Mouse (Mus musculus): ENCODE measurements around the gene Clec10a.

Clec10a gene

DNA sequence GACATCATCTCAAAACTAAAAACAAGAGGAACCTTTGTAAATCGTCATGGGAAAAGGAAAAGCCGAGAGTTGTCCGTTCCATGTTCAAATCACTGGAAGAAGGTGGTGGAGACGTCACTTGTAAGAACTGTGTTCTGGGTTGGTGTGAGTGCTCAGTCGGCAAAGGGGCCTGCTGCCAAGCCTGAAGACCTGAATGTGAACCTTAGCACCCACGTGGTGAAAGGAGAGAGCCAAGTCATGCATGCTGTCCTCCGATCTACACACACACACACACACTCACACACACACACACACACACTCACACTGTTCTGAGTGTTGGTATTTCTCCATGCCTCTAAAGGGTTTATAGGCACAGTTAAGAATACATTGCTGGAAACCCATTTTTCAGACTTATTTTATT is 15.2 kb downstream of the Clec10a start:
- Histone ChIP-seq H3K27me3 (ENCODE audit: control insufficient read depth, insufficient read depth, low read length, poor library complexity, severe bottlenecking) (no peaks in the 10 kb centered on the region), H3K36me3 (ENCODE audit: control insufficient read depth, insufficient read depth, low read length, poor library complexity, severe bottlenecking) (no peaks in the 10 kb centered on the region)

DNA sequence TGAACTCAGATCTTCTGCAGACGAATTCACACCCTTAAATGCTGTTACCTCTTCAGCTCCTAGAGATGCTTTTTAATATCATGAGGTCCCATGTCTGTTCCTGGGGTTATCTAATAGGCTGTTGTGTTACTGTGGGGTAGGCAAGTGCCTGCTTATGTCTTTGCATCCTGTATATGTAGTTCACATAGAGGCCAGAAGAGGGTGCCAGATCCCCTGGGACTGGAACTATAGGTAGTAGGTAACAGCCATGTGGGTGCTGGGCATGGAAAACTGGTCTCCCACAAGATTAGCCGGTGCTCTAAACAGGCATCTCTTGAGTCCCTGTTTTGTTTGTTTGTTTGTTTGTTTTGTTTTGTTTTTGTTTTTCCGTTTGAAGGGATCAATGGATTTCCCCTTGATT is 15.8 kb downstream of the Clec10a start:
- Histone ChIP-seq H3K36me3 (ENCODE audit: control insufficient read depth, insufficient read depth, low read length, poor library complexity, severe bottlenecking) (no peaks in the 10 kb centered on the region), H3K27me3 (ENCODE audit: control insufficient read depth, insufficient read depth, low read length, poor library complexity, severe bottlenecking) (no peaks in the 10 kb centered on the region)
- peak; percentile 68 for DNase-seq (ENCODE audit: low read depth, low spot score)

More for the DNA sequence above, 15.2 kb downstream of the Clec10a start:
- DNase-seq (ENCODE audit: low read depth, low spot score), result no peak

DNA sequence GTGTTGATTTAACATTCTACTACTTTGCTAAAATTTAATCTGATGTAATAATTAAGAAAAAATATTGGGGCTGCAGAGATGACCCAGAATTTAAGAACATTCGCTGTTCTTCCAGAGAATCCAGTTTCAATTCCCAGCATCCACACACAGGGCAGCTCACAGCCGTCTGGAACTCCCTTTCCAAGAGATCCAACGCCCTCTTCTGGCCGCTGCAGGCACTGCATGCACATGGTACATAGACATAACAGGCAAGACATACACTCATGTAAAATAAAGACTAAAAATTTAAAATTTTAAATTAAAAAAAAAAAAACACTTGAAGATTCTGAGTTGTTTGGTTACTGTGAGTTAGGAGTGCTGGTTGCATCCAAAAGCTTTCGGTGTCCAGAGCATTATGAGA is 16.3 kb downstream of the Clec10a start:
- Histone ChIP-seq H3K36me3 (ENCODE audit: control insufficient read depth, insufficient read depth, low read length, poor library complexity, severe bottlenecking) (no peaks in the 10 kb centered on the region), H3K27me3 (ENCODE audit: control insufficient read depth, insufficient read depth, low read length, poor library complexity, severe bottlenecking) (no peaks in the 10 kb centered on the region)
- peak; percentile 12 for DNase-seq (ENCODE audit: low read depth, low spot score)

DNA sequence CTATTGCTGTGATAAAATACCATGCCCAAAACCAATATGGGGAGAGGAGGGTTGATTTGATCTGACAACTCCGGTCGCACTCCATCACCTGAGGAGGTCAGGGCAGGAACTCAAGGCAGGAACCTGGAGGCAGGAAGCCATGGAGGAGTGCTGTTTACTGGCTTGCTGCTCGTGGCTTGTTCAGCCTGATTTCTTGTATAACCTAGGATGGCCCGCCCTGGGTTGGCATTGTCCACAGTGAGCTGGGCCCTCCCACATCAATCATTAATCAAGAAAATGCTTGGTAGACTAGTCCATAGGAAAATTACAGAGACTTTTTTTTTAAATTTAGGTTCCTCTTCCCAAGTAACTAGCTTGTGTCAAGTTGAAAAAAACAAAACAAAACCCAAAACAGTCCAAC is 18.5 kb downstream of the Clec10a start:
- Histone ChIP-seq H3K27me3 (ENCODE audit: control insufficient read depth, insufficient read depth, low read length, poor library complexity, severe bottlenecking) (no peaks in the 10 kb centered on the region), H3K36me3 (ENCODE audit: control insufficient read depth, insufficient read depth, low read length, poor library complexity, severe bottlenecking) (no peaks in the 10 kb centered on the region)
- no peak for DNase-seq (ENCODE audit: low read depth, low spot score)

DNA sequence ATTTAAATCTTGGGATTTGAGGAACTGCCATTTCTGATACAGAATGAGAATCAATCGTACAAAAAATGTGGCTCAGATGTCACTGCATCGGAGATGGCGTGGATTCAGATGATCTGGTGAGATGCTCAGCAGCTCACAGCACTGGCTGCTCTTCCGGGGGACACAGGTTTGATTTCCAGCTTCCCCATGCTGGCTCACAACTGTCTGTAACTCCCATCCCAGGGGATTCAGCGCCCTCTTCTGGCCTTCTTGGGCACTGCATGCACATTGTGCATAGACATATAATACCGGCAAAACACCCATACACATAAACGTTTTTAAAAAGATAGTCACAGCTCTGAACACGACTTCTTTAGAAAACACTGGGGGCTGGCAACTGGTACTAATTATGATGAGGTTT is 21.6 kb downstream of the Clec10a start:
- Histone ChIP-seq H3K27me3 (ENCODE audit: control insufficient read depth, insufficient read depth, low read length, poor library complexity, severe bottlenecking) (no peaks in the 10 kb centered on the region), H3K36me3 (ENCODE audit: control insufficient read depth, insufficient read depth, low read length, poor library complexity, severe bottlenecking) (no peaks in the 10 kb centered on the region)
- peak; percentile 13 for DNase-seq (ENCODE audit: low read depth, low spot score)

DNA sequence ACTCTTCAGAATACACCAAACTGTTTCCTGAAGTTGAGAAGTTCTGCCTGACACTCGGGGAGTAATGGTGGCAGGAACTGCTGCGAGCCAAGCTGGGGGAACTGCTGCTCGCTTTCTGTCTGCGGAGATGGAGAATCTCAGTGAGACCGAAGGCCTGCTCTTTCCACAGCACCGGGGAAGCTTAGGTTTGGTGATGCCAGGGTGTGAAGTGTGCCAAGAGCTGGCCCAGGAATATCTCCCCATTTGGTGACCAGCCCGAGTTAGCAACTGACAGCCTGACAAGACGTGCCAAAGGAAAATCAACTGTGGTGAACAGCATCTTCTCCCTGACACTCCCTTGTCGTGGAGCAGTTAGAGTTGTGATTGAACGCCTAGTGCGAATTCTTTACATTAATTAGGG is 22.3 kb downstream of the Clec10a start:
- no peak for DNase-seq (ENCODE audit: low read depth, low spot score)
- no peaks in the 10 kb centered on the region for H3K27me3 ChIP-seq (ENCODE audit: control insufficient read depth, insufficient read depth, low read length, poor library complexity, severe bottlenecking)
- H3K36me3 ChIP-seq (ENCODE audit: control insufficient read depth, insufficient read depth, low read length, poor library complexity, severe bottlenecking), result no peaks in the 10 kb centered on the region

DNA sequence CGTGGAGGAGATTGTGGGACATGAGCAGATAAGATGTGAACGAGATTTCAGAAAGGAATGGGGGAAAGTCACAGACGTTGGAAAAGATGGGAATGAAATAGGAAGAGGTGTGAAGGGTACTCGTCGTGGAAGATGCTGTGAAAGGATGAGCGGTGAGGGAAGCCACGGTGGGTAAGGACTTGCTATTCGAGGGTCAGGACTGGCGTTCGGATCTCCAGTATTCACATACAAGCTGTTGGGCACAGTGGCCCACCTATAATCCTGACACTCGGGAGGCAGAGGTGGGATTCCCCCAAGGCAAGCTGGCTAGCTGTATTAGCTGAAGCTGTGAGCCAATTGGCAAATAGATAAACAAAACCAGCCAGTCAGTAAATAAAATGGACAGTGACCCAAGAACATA is 22.8 kb downstream of the Clec10a start:
- Histone ChIP-seq H3K27me3 (ENCODE audit: control insufficient read depth, insufficient read depth, low read length, poor library complexity, severe bottlenecking) (no peaks in the 10 kb centered on the region), H3K36me3 (ENCODE audit: control insufficient read depth, insufficient read depth, low read length, poor library complexity, severe bottlenecking) (no peaks in the 10 kb centered on the region)
- DNase-seq (ENCODE audit: low read depth, low spot score), result no peak

DNA sequence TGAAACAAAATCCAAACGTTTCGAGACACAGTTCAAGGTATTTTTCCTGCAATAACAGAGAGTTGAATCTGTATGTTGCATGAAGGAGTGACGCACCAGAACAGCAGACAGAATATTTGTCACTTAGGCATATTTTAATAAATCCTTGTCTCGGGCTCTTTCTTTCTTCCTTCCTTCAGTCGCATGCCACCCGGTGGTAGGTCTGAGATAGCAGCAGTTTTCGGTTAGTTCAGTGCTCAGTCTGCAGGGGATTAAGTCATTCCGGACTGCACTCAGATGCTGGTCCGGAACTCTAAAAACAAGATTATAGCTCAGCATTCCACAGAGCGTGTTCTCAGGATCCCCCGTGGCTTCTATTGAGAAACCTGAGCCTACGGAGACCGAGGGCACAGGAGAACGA is 23.4 kb downstream of the Clec10a start:
- peak; percentile 13 for DNase-seq (ENCODE audit: low read depth, low spot score)
- H3K36me3 ChIP-seq (ENCODE audit: control insufficient read depth, insufficient read depth, low read length, poor library complexity, severe bottlenecking), result no peaks in the 10 kb centered on the region
- H3K27me3 ChIP-seq (ENCODE audit: control insufficient read depth, insufficient read depth, low read length, poor library complexity, severe bottlenecking), result no peaks in the 10 kb centered on the region

DNA sequence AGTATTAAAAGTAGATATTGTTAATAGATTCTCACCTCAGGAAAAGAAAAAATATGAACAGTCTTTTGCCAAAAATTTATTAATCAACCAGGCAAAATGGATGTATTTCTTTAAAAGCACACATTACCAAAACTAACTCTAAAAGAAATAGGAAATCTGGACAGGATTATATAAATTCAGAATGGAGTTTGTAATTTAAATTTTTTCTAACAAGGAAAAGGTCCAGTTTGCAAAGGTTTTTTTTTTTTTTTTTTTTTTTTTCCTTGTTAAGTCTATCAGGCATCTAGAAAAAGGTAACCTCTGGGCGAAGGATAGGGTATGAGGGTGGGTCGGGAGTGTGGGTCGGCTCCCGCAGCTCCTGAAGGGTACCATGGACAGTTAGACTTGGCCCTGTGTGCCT is 24.5 kb downstream of the Clec10a start:
- H3K36me3 ChIP-seq (ENCODE audit: control insufficient read depth, insufficient read depth, low read length, poor library complexity, severe bottlenecking), result no peaks in the 10 kb centered on the region
- no peaks in the 10 kb centered on the region for H3K27me3 ChIP-seq (ENCODE audit: control insufficient read depth, insufficient read depth, low read length, poor library complexity, severe bottlenecking)
- DNase-seq (ENCODE audit: low read depth, low spot score), result no peak

DNA sequence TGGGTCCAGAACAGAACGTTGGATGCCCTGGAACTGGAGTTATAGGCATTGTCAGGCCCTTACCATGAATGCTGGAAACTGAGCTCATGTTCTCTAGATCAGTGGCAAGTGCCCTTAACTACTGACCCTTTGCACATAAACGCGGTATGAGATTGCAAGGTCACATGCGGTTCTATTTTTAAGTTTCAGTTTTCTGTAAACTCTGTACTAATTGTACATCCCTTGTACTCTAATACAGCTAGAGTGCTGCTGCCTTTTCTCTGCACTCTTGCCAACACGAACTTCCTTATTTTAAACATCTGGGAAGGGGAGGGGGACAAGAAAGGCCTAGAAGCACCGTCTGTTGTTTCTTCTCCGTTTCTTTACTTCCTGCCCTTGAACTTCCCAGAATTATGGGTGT is 29.1 kb downstream of the Clec10a start:
- DNase-seq (ENCODE audit: low read depth, low spot score), result no peak
- no peaks in the 10 kb centered on the region for H3K27me3 ChIP-seq (ENCODE audit: control insufficient read depth, insufficient read depth, low read length, poor library complexity, severe bottlenecking)
- H3K36me3 ChIP-seq (ENCODE audit: control insufficient read depth, insufficient read depth, low read length, poor library complexity, severe bottlenecking), result no peaks in the 10 kb centered on the region

DNA sequence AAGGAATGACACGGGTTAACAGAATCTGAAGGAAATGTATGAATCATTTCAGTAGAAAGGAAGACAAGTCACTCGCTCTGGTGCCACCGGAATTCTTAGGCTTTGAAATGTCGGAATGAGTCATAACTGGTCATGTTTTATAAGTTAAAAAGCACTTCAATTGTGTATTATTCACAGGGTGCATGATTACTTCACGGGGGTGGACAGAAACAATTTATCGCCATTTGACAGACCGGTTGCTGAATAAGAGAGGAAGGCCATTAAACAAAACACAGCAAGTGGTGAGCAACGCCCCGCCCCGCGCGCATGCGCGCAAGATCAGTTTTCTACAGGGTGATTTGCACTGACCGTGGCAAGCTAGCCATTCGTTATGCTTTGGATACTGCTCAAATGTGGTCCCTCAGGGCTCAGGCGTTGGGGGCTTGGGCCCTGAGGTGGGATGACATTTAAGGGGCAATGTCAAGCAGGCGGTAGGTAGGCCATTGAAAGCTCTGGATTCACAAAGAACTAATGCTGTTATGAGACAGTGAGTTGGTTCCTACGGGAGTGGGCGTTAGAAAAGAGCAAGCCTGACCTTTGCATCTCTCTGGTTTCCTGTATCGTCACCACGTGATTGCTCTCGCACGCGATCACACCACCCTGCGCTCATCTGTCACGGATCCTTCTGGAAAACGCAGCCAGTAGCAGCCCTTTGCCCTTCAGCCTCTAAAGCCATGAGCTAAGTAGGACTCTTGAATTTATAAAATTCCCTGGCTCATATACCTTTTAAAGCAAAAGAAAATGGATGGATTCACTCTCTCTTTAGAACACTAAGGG is 33.5 kb downstream of the Clec10a start:
- no peaks in the 10 kb centered on the region for H3K27me3 ChIP-seq (ENCODE audit: control insufficient read depth, insufficient read depth, low read length, poor library complexity, severe bottlenecking)
- no peaks in the 10 kb centered on the region for H3K36me3 ChIP-seq (ENCODE audit: control insufficient read depth, insufficient read depth, low read length, poor library complexity, severe bottlenecking)
- no peak for DNase-seq (ENCODE audit: low read depth, low spot score)

DNA sequence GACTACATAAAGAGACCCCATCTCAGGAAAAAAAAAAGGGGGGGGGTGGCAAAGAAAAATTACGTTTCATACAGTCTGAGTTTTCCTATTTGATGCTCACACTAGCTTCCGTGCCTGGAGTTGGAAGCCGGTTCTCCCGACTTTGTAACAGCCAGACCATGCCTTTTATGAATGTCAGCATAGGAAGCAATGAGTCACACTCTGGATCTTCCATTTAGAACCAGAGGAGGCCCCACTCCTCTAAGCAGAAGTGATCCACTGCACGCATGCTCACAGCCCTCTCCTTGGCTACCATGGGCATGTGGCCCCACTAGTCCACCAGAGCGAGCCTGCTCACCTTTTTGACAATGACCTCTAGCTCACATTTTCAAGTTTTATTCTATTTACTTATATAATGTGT is 35.2 kb downstream of the Clec10a start:
- H3K27me3 ChIP-seq (ENCODE audit: control insufficient read depth, insufficient read depth, low read length, poor library complexity, severe bottlenecking), result no peaks in the 10 kb centered on the region
- no peak for DNase-seq (ENCODE audit: low read depth, low spot score)
- no peaks in the 10 kb centered on the region for H3K36me3 ChIP-seq (ENCODE audit: control insufficient read depth, insufficient read depth, low read length, poor library complexity, severe bottlenecking)

DNA sequence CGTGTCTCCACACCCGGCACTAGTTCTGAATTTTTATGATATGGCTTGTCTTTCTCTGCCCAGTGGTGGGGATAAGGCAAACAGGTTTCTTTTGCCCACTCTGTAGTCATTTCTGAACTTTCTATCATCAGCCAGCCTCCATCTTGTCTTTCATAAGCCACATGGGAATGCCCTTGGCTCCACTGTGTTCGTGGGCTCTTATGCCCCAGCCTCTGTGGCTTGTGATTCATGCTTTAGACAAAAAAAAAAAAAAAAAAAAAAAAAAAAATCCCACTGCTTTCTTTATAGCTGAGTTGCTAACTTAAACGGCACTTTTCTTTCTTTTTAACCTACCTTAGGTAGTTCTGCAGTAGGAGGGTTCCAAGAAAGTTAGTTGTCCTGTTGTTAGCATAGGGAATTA is 36.2 kb downstream of the Clec10a start:
- H3K27me3 ChIP-seq (ENCODE audit: control insufficient read depth, insufficient read depth, low read length, poor library complexity, severe bottlenecking), result no peaks in the 10 kb centered on the region
- no peak for DNase-seq (ENCODE audit: low read depth, low spot score)
- no peaks in the 10 kb centered on the region for H3K36me3 ChIP-seq (ENCODE audit: control insufficient read depth, insufficient read depth, low read length, poor library complexity, severe bottlenecking)

DNA sequence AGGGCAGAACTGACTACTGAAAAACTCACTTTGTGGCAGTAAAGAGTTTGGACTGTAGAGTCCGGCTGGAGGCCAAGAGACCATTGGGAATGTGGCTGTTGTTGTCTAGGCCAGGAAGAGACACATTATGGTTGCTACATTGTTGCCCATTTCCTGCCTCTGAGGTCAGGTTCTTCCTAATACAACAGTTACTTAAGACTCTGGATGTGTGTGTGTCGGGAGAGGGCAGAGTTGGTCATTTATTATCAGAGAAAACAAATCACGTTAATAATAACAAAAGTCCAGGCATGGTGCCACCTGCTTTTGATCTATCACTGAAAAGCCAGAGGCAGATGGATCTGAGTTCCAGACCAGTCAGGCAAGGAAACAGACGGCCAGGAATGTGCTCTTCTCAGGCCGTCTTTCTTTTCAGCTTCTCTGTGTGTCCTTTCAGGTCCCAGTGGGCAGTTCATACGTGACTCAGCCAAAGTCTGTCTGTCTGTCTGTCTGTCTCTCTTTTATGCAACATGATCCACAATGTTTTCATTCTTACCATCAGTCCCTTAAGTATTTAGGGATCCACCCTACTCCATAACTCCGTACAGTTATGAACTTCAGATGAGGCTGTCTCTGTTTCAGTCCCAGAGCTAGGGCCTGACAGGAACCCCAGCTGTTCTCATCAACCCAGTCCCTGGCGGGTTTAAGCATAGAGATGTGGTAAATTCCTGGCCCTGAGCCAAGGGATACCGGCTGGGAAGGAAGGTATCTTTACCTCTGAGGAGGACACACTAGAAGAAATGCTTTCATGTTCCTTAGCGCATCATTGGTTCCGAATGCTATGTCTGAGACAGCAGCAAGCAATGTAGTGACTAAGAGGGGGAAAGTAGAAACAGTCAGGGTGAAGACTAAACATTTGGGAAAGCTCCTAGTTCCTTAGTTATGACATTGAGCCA is 37.6 kb downstream of the Clec10a start:
- Histone ChIP-seq H3K36me3 (ENCODE audit: control insufficient read depth, insufficient read depth, low read length, poor library complexity, severe bottlenecking) (no peaks in the 10 kb centered on the region), H3K27me3 (ENCODE audit: control insufficient read depth, insufficient read depth, low read length, poor library complexity, severe bottlenecking) (no peaks in the 10 kb centered on the region)
- DNase-seq (ENCODE audit: low read depth, low spot score), result no peak

DNA sequence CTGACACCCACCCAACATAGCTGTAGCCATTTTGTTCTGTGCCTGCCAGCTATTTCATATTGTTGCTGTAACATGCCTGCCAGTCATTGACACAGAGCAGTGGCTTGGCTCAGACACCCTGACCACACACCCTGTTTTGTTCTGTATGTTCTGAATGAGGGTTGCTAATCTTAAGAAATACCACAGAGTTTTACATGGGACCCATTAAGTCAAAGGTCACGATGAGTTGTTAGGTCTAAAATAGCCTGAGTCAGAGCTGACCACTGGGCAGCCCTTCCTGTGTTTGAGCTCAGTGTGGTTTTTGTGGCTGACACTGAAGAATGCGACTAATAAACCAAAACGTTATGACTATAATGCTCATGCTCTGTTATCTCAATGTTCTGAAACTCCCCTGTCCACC is 42.3 kb downstream of the Clec10a start:
- H3K36me3 ChIP-seq (ENCODE audit: control insufficient read depth, insufficient read depth, low read length, poor library complexity, severe bottlenecking), result no peaks in the 10 kb centered on the region
- no peak for DNase-seq (ENCODE audit: low read depth, low spot score)

More for the DNA sequence above, 42.3 kb downstream of the Clec10a start:
- H3K27me3 ChIP-seq (ENCODE audit: control insufficient read depth, insufficient read depth, low read length, poor library complexity, severe bottlenecking), result no peaks in the 10 kb centered on the region
